Mouse (Mus musculus) skeletal muscle tissue, postnatal 0 days (tissue): ENCODE data around the gene Rps19. TPM values are rescaled to one million over a fixed set of nuclear protein-coding genes. Genes with fewer than 3 reads are reported as not detected.

ENCODE experiments used
- polyA plus RNA-seq: library from polyadenylated mRNA; unstranded; fragments of >200 nt; fragmentation: Nextera tagmentation; extraction: Ambion mirVana; gene quantifications from 2 replicates; pipeline ENCODE4 v1.2.1, GENCODE M21; 2015

Gene Rps19
- polyA plus RNA-seq = 1,449 and 1,636 TPM in 2 replicates

DNA sequence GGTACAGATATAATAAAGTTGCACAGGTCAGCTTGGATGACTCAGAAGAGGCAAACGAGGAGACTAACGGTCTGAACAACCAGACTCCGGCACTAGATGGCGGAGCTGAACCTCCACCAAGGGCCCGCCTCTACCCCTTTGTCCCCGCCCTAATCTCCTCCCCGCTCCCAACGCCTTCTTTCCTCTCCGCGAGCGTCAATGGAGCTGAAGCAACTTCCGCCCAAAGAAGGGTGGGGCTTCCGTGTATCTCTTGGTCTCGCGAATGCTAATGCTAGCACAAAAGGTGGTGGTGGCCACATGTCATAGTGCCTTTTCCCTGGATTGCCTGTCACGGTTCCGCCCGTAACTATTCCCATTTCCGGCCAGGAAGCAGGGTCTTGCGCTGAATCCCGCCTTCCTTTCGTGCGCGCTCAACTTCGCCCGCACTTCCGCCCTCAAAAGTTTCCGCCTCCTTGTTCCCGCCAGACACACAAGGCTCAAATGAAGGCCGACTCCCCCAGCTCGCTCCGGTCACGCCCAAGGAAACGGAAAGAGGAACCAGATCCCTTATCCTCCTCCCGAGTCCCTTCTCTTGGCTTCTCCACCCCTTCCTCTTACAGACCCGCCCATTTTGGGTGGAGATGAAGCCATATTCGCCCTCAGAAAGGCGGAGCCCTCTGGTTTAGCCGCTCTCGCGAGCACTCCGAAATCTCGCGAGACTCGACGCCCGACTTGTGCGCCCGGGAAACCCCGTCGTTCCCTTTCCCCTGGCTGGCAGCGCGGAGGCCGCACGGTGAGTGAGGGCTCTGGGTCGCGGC is at the start of gene Rps19:
Gene Rps19, plus strand, starts transcription at position 476 of the 797 bp plus-strand sequence.

DNA sequence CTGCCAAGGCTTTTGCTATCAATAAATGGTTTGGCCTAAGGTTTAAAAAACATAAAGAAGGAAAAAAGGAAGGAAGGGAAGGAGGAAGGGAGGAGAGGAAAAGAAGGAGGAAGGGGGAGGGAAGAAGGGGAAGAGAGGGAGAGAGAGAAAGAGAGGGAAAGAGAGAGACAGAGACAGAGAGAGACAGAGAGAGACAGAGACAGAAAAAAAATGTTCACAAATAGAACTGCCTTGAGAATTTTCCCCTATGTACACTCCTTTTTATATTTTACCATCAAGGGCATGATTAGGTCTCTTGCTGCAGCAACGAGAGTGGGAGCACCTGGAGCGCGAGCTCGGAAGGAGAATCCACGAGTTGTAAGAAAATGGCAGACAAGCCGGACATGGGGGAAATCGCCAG is 22.3 kb upstream of the Rps19 start, which contains the start of gene Gm9844:
Gene Gm9844, plus strand, starts transcription at position 301 of the 400 bp plus-strand sequence.

DNA sequence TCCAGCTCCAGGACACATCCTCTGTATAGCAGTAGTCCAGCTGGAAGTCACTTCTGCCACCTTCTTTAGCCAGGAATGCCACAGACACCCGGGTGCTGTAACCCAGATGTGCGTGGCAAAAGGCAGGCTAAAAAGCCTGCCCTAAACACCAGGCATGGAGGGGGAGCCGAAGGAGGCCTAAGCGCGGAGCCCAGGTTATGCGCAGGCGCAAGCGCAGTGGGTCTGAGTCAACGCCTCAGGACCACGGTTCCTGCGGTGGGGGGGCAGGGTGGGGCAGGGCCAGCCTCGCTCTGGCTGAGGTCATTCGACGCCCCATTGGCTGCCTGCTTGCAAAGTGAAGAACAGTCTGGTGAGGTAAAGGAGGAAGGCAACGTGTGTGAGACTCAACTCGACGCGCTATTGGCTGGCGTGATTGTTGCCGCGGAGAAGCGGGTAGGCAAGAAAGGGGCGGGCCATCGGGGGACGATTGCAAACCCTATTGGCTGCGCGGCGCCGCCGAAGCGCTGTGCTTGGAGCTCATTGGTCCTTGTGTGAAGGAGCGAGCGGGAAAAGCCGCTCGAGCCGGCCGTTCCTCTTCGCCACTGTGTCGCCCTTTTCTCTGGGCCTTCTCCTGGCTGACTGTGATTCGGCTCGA is 14.5 kb upstream of the Rps19 start, which contains the start of the genes Lypd4 and Dmrtc2:
Gene Lypd4, minus strand, starts transcription at position 410 of the 634 bp plus-strand sequence.
Gene Dmrtc2, plus strand, starts transcription at position 526 of the 634 bp plus-strand sequence.

DNA sequence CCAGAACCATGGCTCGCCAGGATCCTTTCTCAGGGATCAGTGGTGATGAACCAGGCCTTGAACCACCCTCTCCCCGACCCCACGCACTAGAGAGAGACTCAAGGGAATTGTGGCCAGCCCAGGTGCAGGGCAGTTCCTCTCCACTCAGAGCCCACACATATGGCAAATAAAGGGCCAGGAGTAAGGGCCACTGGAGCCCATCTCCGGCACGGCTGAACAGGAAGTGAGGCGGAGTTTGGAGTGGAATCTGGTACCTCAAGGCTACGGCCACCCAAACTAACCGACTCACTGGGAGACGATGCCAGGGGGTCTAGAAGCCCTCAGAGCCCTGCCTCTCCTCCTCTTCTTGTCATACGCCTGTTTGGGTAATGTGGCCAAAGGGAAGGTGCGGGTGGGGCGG is 13.1 kb downstream of the Rps19 start, which contains the start of gene Cd79a:
Gene Cd79a, plus strand, starts transcription at position 158 of the 400 bp plus-strand sequence.

DNA sequence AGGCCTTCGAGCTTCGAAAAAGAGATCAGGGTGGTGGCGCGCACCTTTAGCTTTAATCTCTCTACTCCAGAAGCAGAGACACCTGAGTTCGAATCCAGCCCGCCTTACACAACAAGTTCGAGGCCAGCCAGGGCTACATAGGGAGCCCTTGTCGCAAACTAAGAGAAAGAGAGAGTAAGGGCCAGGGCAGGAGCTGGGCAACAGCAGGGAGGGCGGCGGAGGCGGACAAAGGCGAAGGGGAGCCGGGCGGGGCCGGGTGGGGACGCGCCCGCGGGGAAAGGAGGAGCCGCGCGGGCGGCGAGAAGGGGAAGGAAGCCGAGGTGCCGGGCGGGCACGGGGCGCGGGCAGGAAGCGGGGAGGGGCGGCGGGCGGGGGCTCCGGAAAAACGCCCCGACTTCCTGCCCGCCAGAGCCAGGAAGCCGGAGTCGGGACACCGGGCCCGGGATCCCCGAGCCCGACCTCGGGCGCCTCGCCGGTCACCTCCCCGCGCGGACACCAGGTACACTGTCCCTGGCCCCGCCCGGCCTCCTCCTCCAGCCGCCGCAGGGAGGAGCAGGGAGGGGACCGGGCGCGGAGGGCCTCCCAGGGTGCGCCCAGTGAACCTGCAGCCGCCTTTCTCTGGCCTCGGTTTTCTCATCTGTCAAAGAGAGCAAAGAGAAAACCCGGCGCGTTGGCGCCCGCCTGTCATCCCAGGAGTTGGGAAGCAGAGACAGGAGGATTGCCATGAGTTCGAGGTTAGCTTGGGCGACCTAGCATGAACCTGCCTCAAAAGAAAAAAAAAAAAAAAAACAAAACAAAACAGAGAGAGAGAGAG is 18.7 kb downstream of the Rps19 start, which contains the start of gene Arhgef1:
Gene Arhgef1, plus strand, starts transcription at position 283 of the 814 bp plus-strand sequence.

Other genes starting within 250 kb of the Rps19 start
- 7.7 TPM in 1 of 2 replicates, not detected in the other for gene Lypd3, start 247.8 kb upstream of the Rps19 start, polyA plus RNA-seq
- gene Tex101, start 207.7 kb upstream of the Rps19 start, polyA plus RNA-seq = not detected in 2 replicates
- gene BC049730, start 175.1 kb upstream of the Rps19 start, polyA plus RNA-seq = not detected in 2 replicates
- gene Gm4763, start 157.5 kb upstream of the Rps19 start, polyA plus RNA-seq = not detected in 2 replicates
- 0.05 and 0.07 TPM in 2 replicates for gene Cd177, start 124.1 kb upstream of the Rps19 start, polyA plus RNA-seq
- gene Ceacam10, start 107.2 kb upstream of the Rps19 start, polyA plus RNA-seq = not detected in 2 replicates
- 7.4 and 9.8 TPM in 2 replicates for gene Gm9844, start 22.2 kb upstream of the Rps19 start, polyA plus RNA-seq
- gene Lypd4, start 14.4 kb upstream of the Rps19 start, polyA plus RNA-seq = not detected in 2 replicates
- gene Dmrtc2, start 14.3 kb upstream of the Rps19 start, polyA plus RNA-seq = not detected in 2 replicates
- 0.29 and 0.58 TPM in 2 replicates for gene Cd79a, start 13.0 kb downstream of the Rps19 start, polyA plus RNA-seq
- gene Arhgef1, start 18.5 kb downstream of the Rps19 start, polyA plus RNA-seq = 39.1 and 44.5 TPM in 2 replicates
- not detected in 2 replicates for gene Gm4881, start 60.1 kb downstream of the Rps19 start, polyA plus RNA-seq
- gene Rabac1, start 88.4 kb downstream of the Rps19 start, polyA plus RNA-seq = 237 and 250 TPM in 2 replicates
- gene Atp1a3, start 121.6 kb downstream of the Rps19 start, polyA plus RNA-seq = 0.13 and 0.19 TPM in 2 replicates
- gene Grik5, start 188.0 kb downstream of the Rps19 start, polyA plus RNA-seq = 1.5 and 2.2 TPM in 2 replicates
- 9.0 and 9.4 TPM in 2 replicates for gene Zfp574, start 188.2 kb downstream of the Rps19 start, polyA plus RNA-seq